Mouse (Mus musculus): Measurements from ENCODE around the gene Kxd1.
"Not testable (repeated sequence)": the region's sequence is repeated elsewhere in the genome, so short reads cannot be mapped to it uniquely, and the experiment has no call there.

Kxd1 gene

GRCm38 (mm10) chr8:70519043-70519442 is 8.7 kb downstream of the Kxd1 start:
- H3K36me3 ChIP-seq (ENCODE audit: insufficient read depth, low read length): peaks cover 63% of the 10 kb centered on the region
- no peaks in the 10 kb centered on the region for H3K27me3 ChIP-seq (ENCODE audit: insufficient read depth, low read length)
- peaks cover 73% of the 10 kb centered on the region for H3K4me1 ChIP-seq (replicated peaks; ENCODE audit: low read depth, low read length)
- no peaks in the 10 kb centered on the region for H3K9me3 ChIP-seq (ENCODE audit: low read length)
- TF ChIP-seq NANOG (IDR thresholded peaks at IDR 0.05; ENCODE audit: borderline replicate concordance, low read length) (no peak), POU5F1 (IDR thresholded peaks at IDR 0.05; ENCODE audit: borderline replicate concordance, low read length) (no peak), CTCF (conservative IDR thresholded peaks at IDR 0.05; ENCODE audit: low read length) (no peak)
- no peak overlapping the region for H3K4me3 ChIP-seq (replicated peaks; ENCODE audit: low read length)

DNA sequence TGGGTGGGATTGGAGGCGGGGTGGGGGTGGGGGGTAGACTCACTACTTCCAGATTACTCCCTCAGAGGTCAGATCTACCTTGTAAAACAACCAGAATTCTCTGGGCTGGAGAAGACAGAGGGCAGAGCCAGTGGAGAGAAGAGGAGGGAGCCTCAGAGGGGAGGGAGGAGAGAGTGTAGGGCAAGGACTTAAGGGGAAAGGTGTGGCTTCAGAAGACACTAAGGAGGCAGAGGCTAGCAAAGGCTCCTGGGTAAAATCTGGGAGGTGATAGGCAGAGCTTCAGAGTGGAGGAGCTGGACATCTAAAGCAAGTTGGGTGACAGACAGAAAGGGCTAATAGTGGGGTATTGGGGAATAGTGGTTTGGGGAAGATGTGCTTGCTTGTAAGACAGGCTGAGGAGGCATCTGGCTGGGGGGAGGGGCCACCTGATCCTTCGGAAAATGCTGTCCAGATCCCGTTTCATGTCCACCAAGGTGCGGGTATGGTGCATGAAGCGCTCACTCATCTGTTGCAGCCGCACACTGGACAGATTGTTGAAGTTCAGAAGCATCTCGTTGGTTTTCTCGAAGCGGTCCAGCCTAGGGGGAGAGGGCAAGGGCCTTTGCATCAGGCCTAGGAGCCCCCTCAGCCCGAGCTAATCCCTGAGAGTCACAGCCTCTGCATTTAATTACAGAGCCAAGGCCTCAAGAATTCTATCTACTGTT is 9.7 kb downstream of the Kxd1 start:
- Histone ChIP-seq H3K4me1 (replicated peaks; ENCODE audit: low read depth, low read length) (peaks cover 76% of the 10 kb centered on the region), H3K4me3 (replicated peaks; ENCODE audit: low read length) (peak overlapping the region; percentile 2; the same call in 1 of the 2 replicates), H3K27me3 (ENCODE audit: insufficient read depth, low read length) (no peaks in the 10 kb centered on the region), H3K36me3 (ENCODE audit: insufficient read depth, low read length) (peaks cover 73% of the 10 kb centered on the region), H3K9me3 (ENCODE audit: low read length) (no peaks in the 10 kb centered on the region)
- no peak for TF ChIP-seq CTCF (conservative IDR thresholded peaks at IDR 0.05; ENCODE audit: low read length)
- TF ChIP-seq POU5F1 (IDR thresholded peaks at IDR 0.05; ENCODE audit: borderline replicate concordance, low read length): no peak
- no peak for TF ChIP-seq NANOG (IDR thresholded peaks at IDR 0.05; ENCODE audit: borderline replicate concordance, low read length)

GRCm38 (mm10) chr8:70513441-70513840 is 14.3 kb downstream of the Kxd1 start:
- no peak for TF ChIP-seq POU5F1 (IDR thresholded peaks at IDR 0.05; ENCODE audit: borderline replicate concordance, low read length)
- no peak for TF ChIP-seq NANOG (IDR thresholded peaks at IDR 0.05; ENCODE audit: borderline replicate concordance, low read length)
- no peak for TF ChIP-seq CTCF (conservative IDR thresholded peaks at IDR 0.05; ENCODE audit: low read length)
- H3K27me3 ChIP-seq (ENCODE audit: insufficient read depth, low read length): no peaks in the 10 kb centered on the region
- no peak overlapping the region for H3K4me3 ChIP-seq (replicated peaks; ENCODE audit: low read length)
- no peaks in the 10 kb centered on the region for H3K9me3 ChIP-seq (ENCODE audit: low read length)
- peaks cover 80% of the 10 kb centered on the region for H3K36me3 ChIP-seq (ENCODE audit: insufficient read depth, low read length)
- H3K4me1 ChIP-seq (replicated peaks; ENCODE audit: low read depth, low read length): peaks cover 72% of the 10 kb centered on the region

GRCm38 (mm10) chr8:70512253-70512903 is 15.4 kb downstream of the Kxd1 start:
- TF ChIP-seq NANOG (IDR thresholded peaks at IDR 0.05; ENCODE audit: borderline replicate concordance, low read length): no peak
- TF ChIP-seq POU5F1 (IDR thresholded peaks at IDR 0.05; ENCODE audit: borderline replicate concordance, low read length): no peak
- no peak for TF ChIP-seq CTCF (conservative IDR thresholded peaks at IDR 0.05; ENCODE audit: low read length)
- Histone ChIP-seq H3K4me1 (replicated peaks; ENCODE audit: low read depth, low read length) (peaks cover 71% of the 10 kb centered on the region), H3K27me3 (ENCODE audit: insufficient read depth, low read length) (no peaks in the 10 kb centered on the region), H3K9me3 (ENCODE audit: low read length) (no peaks in the 10 kb centered on the region), H3K4me3 (replicated peaks; ENCODE audit: low read length) (0 out of 2 replicates have a peak overlapping the region, but pooled peaks have one; percentile 97), H3K36me3 (ENCODE audit: insufficient read depth, low read length) (peaks cover 81% of the 10 kb centered on the region)

DNA sequence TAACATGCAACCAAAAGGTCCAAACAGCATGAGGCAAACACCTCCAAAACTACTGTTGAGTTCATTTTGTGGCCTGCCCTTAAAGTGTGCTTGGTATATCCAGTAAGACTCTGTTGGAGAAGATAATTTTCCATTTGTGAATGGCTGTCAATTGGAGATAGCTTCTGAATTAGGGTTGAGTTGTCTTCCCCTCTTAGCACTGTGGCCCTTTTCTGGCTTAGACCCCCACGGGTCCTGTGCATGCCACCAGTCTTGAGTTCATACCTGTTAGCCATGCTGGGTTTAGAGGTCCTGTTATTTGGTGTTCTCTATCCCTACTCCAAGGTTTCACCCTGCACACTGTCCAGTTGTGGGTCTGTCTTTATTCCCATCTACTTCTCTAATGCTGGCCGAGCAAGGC is 16.0 kb downstream of the Kxd1 start:
- H3K27me3 ChIP-seq (ENCODE audit: insufficient read depth, low read length): no peaks in the 10 kb centered on the region
- peaks cover 73% of the 10 kb centered on the region for H3K4me1 ChIP-seq (replicated peaks; ENCODE audit: low read depth, low read length)
- H3K36me3 ChIP-seq (ENCODE audit: insufficient read depth, low read length): peaks cover 79% of the 10 kb centered on the region
- H3K9me3 ChIP-seq (ENCODE audit: low read length): no peaks in the 10 kb centered on the region
- TF ChIP-seq CTCF (conservative IDR thresholded peaks at IDR 0.05; ENCODE audit: low read length) (no peak), POU5F1 (IDR thresholded peaks at IDR 0.05; ENCODE audit: borderline replicate concordance, low read length) (no peak), NANOG (IDR thresholded peaks at IDR 0.05; ENCODE audit: borderline replicate concordance, low read length) (no peak)
- H3K4me3 ChIP-seq (replicated peaks; ENCODE audit: low read length): peak overlapping the region; percentile 97

DNA sequence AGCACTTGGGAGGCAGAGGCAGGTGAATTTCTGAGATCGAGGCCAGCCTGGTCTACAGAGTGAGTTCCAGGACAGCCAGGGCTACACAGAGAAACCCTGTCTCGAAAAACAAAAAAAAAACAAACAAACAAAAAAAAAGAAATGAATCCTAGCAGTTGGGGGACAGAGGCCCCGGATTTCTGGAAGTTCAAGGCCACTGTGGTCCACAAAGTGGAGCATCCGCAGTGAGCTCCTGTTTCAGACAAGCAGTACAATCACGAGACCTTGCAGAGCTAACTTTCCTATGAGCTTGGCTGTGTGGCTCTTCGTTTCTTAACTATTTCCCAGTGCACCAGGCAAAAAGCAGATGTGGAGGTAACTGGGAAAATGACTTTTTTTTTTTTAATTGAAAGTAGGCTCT is 16.6 kb downstream of the Kxd1 start:
- Histone ChIP-seq H3K4me1 (replicated peaks; ENCODE audit: low read depth, low read length) (peaks cover 68% of the 10 kb centered on the region), H3K36me3 (ENCODE audit: insufficient read depth, low read length) (peaks cover 73% of the 10 kb centered on the region), H3K4me3 (replicated peaks; ENCODE audit: low read length) (peak overlapping the region; percentile 97)
- not testable (repeated sequence) for H3K27me3 ChIP-seq (ENCODE audit: insufficient read depth, low read length); H3K9me3 ChIP-seq (ENCODE audit: low read length)

- Histone ChIP-seq H3K36me3 (ENCODE audit: insufficient read depth, low read length) (peaks cover 68% of the 10 kb centered on the region), H3K4me3 (replicated peaks; ENCODE audit: low read length) (peak within 1 kb of the TSS; percentile 97), H3K27me3 (ENCODE audit: insufficient read depth, low read length) (no peaks in the 10 kb centered on the region), H3K4me1 (replicated peaks; ENCODE audit: low read depth, low read length) (peaks cover 71% of the 10 kb centered on the region), H3K9me3 (ENCODE audit: low read length) (no peaks in the 10 kb centered on the region)
- TF ChIP-seq CTCF (conservative IDR thresholded peaks at IDR 0.05; ENCODE audit: low read length) (no peak), POU5F1 (IDR thresholded peaks at IDR 0.05; ENCODE audit: borderline replicate concordance, low read length) (no peak), NANOG (IDR thresholded peaks at IDR 0.05; ENCODE audit: borderline replicate concordance, low read length) (no peak)
These were observed 17.4 kb downstream of the Kxd1 start, which contains the start of gene Uba52 for GRCm38 (mm10) chr8:70510228-70510915. Gene Uba52, minus strand, starts transcription at chr8:70510801.

DNA sequence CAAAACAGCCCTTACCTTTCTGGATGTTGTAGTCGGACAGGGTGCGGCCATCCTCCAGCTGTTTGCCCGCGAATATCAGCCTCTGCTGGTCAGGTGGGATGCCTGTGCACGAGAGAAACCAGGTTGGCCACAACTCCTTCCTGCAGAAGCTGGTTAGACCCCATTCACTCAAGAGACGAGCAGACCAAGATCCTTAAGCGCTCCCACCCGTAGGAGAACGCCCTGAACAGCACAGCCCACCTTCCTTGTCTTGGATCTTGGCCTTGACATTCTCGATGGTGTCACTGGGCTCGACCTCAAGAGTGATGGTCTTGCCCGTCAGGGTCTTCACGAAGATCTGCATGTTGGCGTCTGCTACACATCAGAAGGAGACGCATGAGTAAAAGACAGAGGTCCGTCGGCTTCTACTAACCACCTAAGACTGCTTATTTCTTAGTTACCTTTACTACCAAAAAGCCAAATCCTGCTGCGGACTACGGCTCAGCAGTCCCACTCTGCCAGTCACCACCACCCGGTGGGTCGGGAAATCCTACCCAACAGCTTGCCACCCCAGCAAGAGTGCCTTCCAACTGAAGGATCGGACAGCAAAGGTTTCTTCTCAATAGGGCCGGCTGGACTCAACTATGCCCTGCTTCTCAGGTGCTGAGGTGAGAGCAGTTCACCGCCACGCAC is 18.3 kb downstream of the Kxd1 start:
- peaks cover 72% of the 10 kb centered on the region for H3K4me1 ChIP-seq (replicated peaks; ENCODE audit: low read depth, low read length)
- peaks cover 2% of the 10 kb centered on the region for H3K27me3 ChIP-seq (ENCODE audit: insufficient read depth, low read length)
- peaks cover 68% of the 10 kb centered on the region for H3K36me3 ChIP-seq (ENCODE audit: insufficient read depth, low read length)
- peak overlapping the region; percentile 97 for H3K4me3 ChIP-seq (replicated peaks; ENCODE audit: low read length)
- no peak for TF ChIP-seq POU5F1 (IDR thresholded peaks at IDR 0.05; ENCODE audit: borderline replicate concordance, low read length)
- TF ChIP-seq CTCF (conservative IDR thresholded peaks at IDR 0.05; ENCODE audit: low read length): no peak
- TF ChIP-seq NANOG (IDR thresholded peaks at IDR 0.05; ENCODE audit: borderline replicate concordance, low read length): no peak
- no peaks in the 10 kb centered on the region for H3K9me3 ChIP-seq (ENCODE audit: low read length)
